Mouse (Mus musculus): ENCODE measurements around the gene Setx. TPM values are rescaled to one million over a fixed set of nuclear protein-coding genes. Genes with fewer than 3 reads are reported as not detected.

Setx gene
- polyA plus RNA-seq, 1 experiment from 2014 or later = 12.6 TPM

- WGBS = under 1% methylated on average over 24 of the region's 24 CpGs
Observed at GRCm38 (mm10) chr2:29124571-29124935, 572 bp downstream of the Setx start.

GRCm38 (mm10) chr2:29124936-29125701 lies 1.1 kb downstream of the Setx start:
- peak overlapping the region; percentile 83 for H3K9ac ChIP-seq (ENCODE audit: low read length)
- H3K27ac ChIP-seq (ENCODE audit: low read depth, low read length) = peak overlapping the region; percentile 94
- H3K27me3 ChIP-seq (ENCODE audit: control insufficient read depth, insufficient read depth, low read length) = no peaks in the 10 kb centered on the region
- peaks cover 9% of the 10 kb centered on the region for H3K4me1 ChIP-seq (ENCODE audit: control insufficient read depth, insufficient read depth, low read length)
- no peaks in the 10 kb centered on the region for H3K9me3 ChIP-seq (ENCODE audit: control insufficient read depth, low read length)
- peak; percentile 98 for DNase-seq (ENCODE audit: low spot score)
- WGBS = under 1% methylated on average over 66 of the region's 81 CpGs
- peak overlapping the region; percentile 83 for H3K4me2 ChIP-seq (ENCODE audit: low read depth)
- peak; percentile 99 for ATAC-seq (ENCODE audit: insufficient read depth, low FRiP score, low TSS enrichment)
- H3K36me3 ChIP-seq (ENCODE audit: control insufficient read depth, insufficient read depth, low read length) = peaks cover 2% of the 10 kb centered on the region; the same call in 1 of the 2 replicates
- peak overlapping the region; percentile 69 for H3K4me3 ChIP-seq (ENCODE audit: low read depth, low read length)

More at GRCm38 (mm10) chr2:29124571-29124935, 572 bp downstream of the Setx start:
- H3K9me3 ChIP-seq (ENCODE audit: control insufficient read depth, low read length) = no peaks in the 10 kb centered on the region
- H3K27ac ChIP-seq (ENCODE audit: low read depth, low read length) = peak overlapping the region; percentile 94; the same call in 1 of the 2 replicates
- ATAC-seq (ENCODE audit: insufficient read depth, low FRiP score, low TSS enrichment) (peak; percentile 24), DNase-seq (ENCODE audit: low spot score) (no peak)
- H3K4me2 ChIP-seq (ENCODE audit: low read depth) = peak overlapping the region; percentile 83
- H3K4me3 ChIP-seq (ENCODE audit: low read depth, low read length) = peak overlapping the region; percentile 69
- peaks cover 9% of the 10 kb centered on the region for H3K4me1 ChIP-seq (ENCODE audit: control insufficient read depth, insufficient read depth, low read length)
- H3K36me3 ChIP-seq (ENCODE audit: control insufficient read depth, insufficient read depth, low read length) = no peaks in the 10 kb centered on the region; the same call in 1 of the 2 replicates
- peak overlapping the region; percentile 49 for H3K9ac ChIP-seq (ENCODE audit: low read length)
- H3K27me3 ChIP-seq (ENCODE audit: control insufficient read depth, insufficient read depth, low read length) = no peaks in the 10 kb centered on the region

- Histone ChIP-seq H3K27ac (ENCODE audit: low read depth, low read length) (no peak overlapping the region), H3K9ac (ENCODE audit: low read length) (no peak overlapping the region), H3K27me3 (ENCODE audit: control insufficient read depth, insufficient read depth, low read length) (no peaks in the 10 kb centered on the region), H3K4me2 (ENCODE audit: low read depth) (no peak overlapping the region), H3K4me3 (ENCODE audit: low read depth, low read length) (no peak overlapping the region), H3K9me3 (ENCODE audit: control insufficient read depth, low read length) (no peaks in the 10 kb centered on the region), H3K4me1 (ENCODE audit: control insufficient read depth, insufficient read depth, low read length) (peaks cover 6% of the 10 kb centered on the region), H3K36me3 (ENCODE audit: control insufficient read depth, insufficient read depth, low read length) (peaks cover 4% of the 10 kb centered on the region)
- ATAC-seq (ENCODE audit: insufficient read depth, low FRiP score, low TSS enrichment) = no peak
- no peak for DNase-seq (ENCODE audit: low spot score)
- WGBS = 95% methylated on average over 7 of the region's 7 CpGs
Observed at GRCm38 (mm10) chr2:29130118-29130899, 6.3 kb downstream of the Setx start.

GRCm38 (mm10) chr2:29135161-29135560 lies 11.2 kb downstream of the Setx start:
- Histone ChIP-seq H3K4me2 (ENCODE audit: low read depth) (no peak overlapping the region), H3K27ac (ENCODE audit: low read depth, low read length) (no peak overlapping the region), H3K4me3 (ENCODE audit: low read depth, low read length) (no peak overlapping the region), H3K36me3 (ENCODE audit: control insufficient read depth, insufficient read depth, low read length) (peaks cover 2% of the 10 kb centered on the region; the same call in 1 of the 2 replicates), H3K4me1 (ENCODE audit: control insufficient read depth, insufficient read depth, low read length) (no peaks in the 10 kb centered on the region), H3K9ac (ENCODE audit: low read length) (no peak overlapping the region), H3K27me3 (ENCODE audit: control insufficient read depth, insufficient read depth, low read length) (no peaks in the 10 kb centered on the region), H3K9me3 (ENCODE audit: control insufficient read depth, low read length) (no peaks in the 10 kb centered on the region)
- ATAC-seq (ENCODE audit: insufficient read depth, low FRiP score, low TSS enrichment) (no peak), DNase-seq (ENCODE audit: low spot score) (no peak)

DNA sequence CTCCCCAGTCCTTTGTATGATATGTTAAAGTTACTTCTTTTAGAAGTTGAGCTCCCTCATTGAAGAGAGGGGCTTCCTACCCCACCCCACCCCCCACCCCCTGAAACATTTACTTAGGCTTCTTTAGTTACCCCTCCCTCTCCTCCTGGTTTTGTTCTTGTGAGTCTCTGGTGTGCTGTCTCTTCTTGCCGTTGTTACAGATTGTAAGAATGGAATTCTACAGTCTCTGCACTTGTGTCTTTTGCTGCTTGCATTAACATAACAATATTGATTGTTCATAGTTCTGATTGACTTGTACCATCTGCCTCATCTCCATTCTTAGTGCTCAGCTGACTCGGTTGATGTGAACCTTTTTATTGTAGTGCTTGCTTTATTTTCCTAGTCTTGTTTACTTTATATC lies 28.0 kb downstream of the Setx start:
- H3K9ac ChIP-seq (ENCODE audit: low read length) = no peak overlapping the region
- DNase-seq (ENCODE audit: low spot score) = no peak
- no peak overlapping the region for H3K27ac ChIP-seq (ENCODE audit: low read depth, low read length)
- 60% methylated on average over 2 of the region's 2 CpGs for WGBS
- H3K4me1 ChIP-seq (ENCODE audit: control insufficient read depth, insufficient read depth, low read length) = no peaks in the 10 kb centered on the region
- no peak overlapping the region for H3K4me3 ChIP-seq (ENCODE audit: low read depth, low read length)
- H3K9me3 ChIP-seq (ENCODE audit: control insufficient read depth, low read length) = no peaks in the 10 kb centered on the region
- no peak for ATAC-seq (ENCODE audit: insufficient read depth, low FRiP score, low TSS enrichment)
- no peaks in the 10 kb centered on the region for H3K27me3 ChIP-seq (ENCODE audit: control insufficient read depth, insufficient read depth, low read length)
- H3K4me2 ChIP-seq (ENCODE audit: low read depth) = no peak overlapping the region
- H3K36me3 ChIP-seq (ENCODE audit: control insufficient read depth, insufficient read depth, low read length) = peaks cover 5% of the 10 kb centered on the region

DNA sequence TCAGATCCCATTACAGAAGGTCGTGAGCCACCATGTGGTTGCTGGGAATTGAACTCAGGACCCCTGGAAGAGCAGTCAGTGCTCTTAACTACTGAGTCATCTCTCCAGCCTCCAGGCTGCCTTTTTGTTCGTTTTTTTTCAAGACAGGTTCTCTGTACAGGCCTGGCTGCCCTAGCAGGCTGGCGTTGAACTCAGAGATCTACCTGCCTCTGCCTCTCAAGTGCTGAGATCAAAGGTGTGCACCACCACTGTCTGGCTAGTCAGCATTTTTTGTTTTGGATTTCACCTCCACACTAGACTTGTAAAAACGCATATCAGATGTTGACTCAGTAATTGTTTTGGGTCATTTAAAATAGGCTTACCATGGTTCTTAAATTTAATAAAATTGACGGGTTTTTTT lies 44.1 kb downstream of the Setx start:
- no peak overlapping the region for H3K27ac ChIP-seq (ENCODE audit: low read depth, low read length)
- DNase-seq (ENCODE audit: low spot score) = no peak
- no peak overlapping the region for H3K4me3 ChIP-seq (ENCODE audit: low read depth, low read length)
- H3K4me1 ChIP-seq (ENCODE audit: control insufficient read depth, insufficient read depth, low read length) = no peaks in the 10 kb centered on the region
- no peak for ATAC-seq (ENCODE audit: insufficient read depth, low FRiP score, low TSS enrichment)
- no peak overlapping the region for H3K4me2 ChIP-seq (ENCODE audit: low read depth)
- H3K27me3 ChIP-seq (ENCODE audit: control insufficient read depth, insufficient read depth, low read length) = no peaks in the 10 kb centered on the region
- no peak overlapping the region for H3K9ac ChIP-seq (ENCODE audit: low read length)
- WGBS = 93% methylated on average over 5 of the region's 5 CpGs
- H3K9me3 ChIP-seq (ENCODE audit: control insufficient read depth, low read length) = no peaks in the 10 kb centered on the region
- peaks cover 8% of the 10 kb centered on the region for H3K36me3 ChIP-seq (ENCODE audit: control insufficient read depth, insufficient read depth, low read length)

- no peak for DNase-seq (ENCODE audit: low spot score)
- H3K27ac ChIP-seq (ENCODE audit: low read depth, low read length) = no peak overlapping the region
- no peak overlapping the region for H3K4me3 ChIP-seq (ENCODE audit: low read depth, low read length)
- 94% methylated on average over 3 of the region's 3 CpGs for WGBS
- no peak for ATAC-seq (ENCODE audit: insufficient read depth, low FRiP score, low TSS enrichment)
- no peak overlapping the region for H3K4me2 ChIP-seq (ENCODE audit: low read depth)
- H3K27me3 ChIP-seq (ENCODE audit: control insufficient read depth, insufficient read depth, low read length) = no peaks in the 10 kb centered on the region
- no peak overlapping the region for H3K9ac ChIP-seq (ENCODE audit: low read length)
- H3K4me1 ChIP-seq (ENCODE audit: control insufficient read depth, insufficient read depth, low read length) = no peaks in the 10 kb centered on the region
- H3K36me3 ChIP-seq (ENCODE audit: control insufficient read depth, insufficient read depth, low read length) = peaks cover 2% of the 10 kb centered on the region
- no peaks in the 10 kb centered on the region for H3K9me3 ChIP-seq (ENCODE audit: control insufficient read depth, low read length)
Observed at GRCm38 (mm10) chr2:29174887-29175286, 50.9 kb downstream of the Setx start.

- H3K4me2 ChIP-seq (ENCODE audit: low read depth) = no peak overlapping the region
- H3K4me1 ChIP-seq (ENCODE audit: control insufficient read depth, insufficient read depth, low read length) = no peaks in the 10 kb centered on the region
- 88% methylated on average over 4 of the region's 4 CpGs for WGBS
- ATAC-seq (ENCODE audit: insufficient read depth, low FRiP score, low TSS enrichment) (no peak), DNase-seq (ENCODE audit: low spot score) (no peak)
- H3K27ac ChIP-seq (ENCODE audit: low read depth, low read length) = no peak overlapping the region
- H3K4me3 ChIP-seq (ENCODE audit: low read depth, low read length) = no peak overlapping the region
- peaks cover 3% of the 10 kb centered on the region; the same call in 1 of the 2 replicates for H3K36me3 ChIP-seq (ENCODE audit: control insufficient read depth, insufficient read depth, low read length)
- H3K9ac ChIP-seq (ENCODE audit: low read length) = no peak overlapping the region
- no peaks in the 10 kb centered on the region for H3K27me3 ChIP-seq (ENCODE audit: control insufficient read depth, insufficient read depth, low read length)
- no peaks in the 10 kb centered on the region for H3K9me3 ChIP-seq (ENCODE audit: control insufficient read depth, low read length)
Observed at GRCm38 (mm10) chr2:29179810-29180209, 55.8 kb downstream of the Setx start.
